Mouse (Mus musculus) myocyte (in vitro differentiated cells): ENCODE results near the gene Olfr1008. TPM values are rescaled to one million over a fixed set of nuclear protein-coding genes. Genes with fewer than 3 reads are reported as not detected.

ENCODE experiments used
- H3K27me3 ChIP-seq: one replicate; pipeline ENCODE4 v1.6.1; 2011; ENCODE audit not compliant: control insufficient read depth, insufficient read depth, insufficient read length
- H3K36me3 ChIP-seq: one replicate; pipeline ENCODE4 v1.6.1; 2011; ENCODE audit not compliant: control insufficient read depth, insufficient read depth
- H3K4me2 ChIP-seq: one replicate; pipeline ENCODE4 v1.6.1; 2011; ENCODE audit warnings: low read depth, control low read depth
- H3K4me3 ChIP-seq: one replicate; pipeline ENCODE4 v1.5.1; 2011; ENCODE audit warnings: mild to moderate bottlenecking, control low read depth, moderate library complexity
- H3K79me2 ChIP-seq: one replicate; pipeline ENCODE4 v1.6.1; 2011; ENCODE audit not compliant: control insufficient read depth, insufficient read depth
- H3ac ChIP-seq: one replicate; pipeline ENCODE4 v1.6.1; 2011; ENCODE audit not compliant: control insufficient read depth, insufficient read length
- CEBPB ChIP-seq: IDR thresholded peaks from 2 replicates; pipeline ENCODE4 v1.6.1; 2011; ENCODE audit warnings: mild to moderate bottlenecking, moderate library complexity; ENCODE audit not compliant: poor library complexity, insufficient read depth, severe bottlenecking
- E2F4 ChIP-seq: IDR thresholded peaks from one replicate; pipeline ENCODE4 v1.6.1; 2011; ENCODE audit warnings: mild to moderate bottlenecking, control low read depth, moderate library complexity; ENCODE audit not compliant: insufficient read depth
- MAX ChIP-seq: IDR thresholded peaks from one replicate; pipeline ENCODE4 v1.6.1; 2011; ENCODE audit warnings: low read depth, mild to moderate bottlenecking, control low read depth
- MYOD1 ChIP-seq, 3 experiments: IDR thresholded peaks; one replicate each; pipeline ENCODE4 v1.6.1; 2011; ENCODE audit warnings: control low read depth in 2 of 3, low read depth in 2 of 3, mild to moderate bottlenecking in 2 of 3, moderate library complexity in 1 of 3; ENCODE audit not compliant: insufficient read length in 2 of 3, control insufficient read depth in 1 of 3
- MYOG ChIP-seq, 3 experiments: IDR thresholded peaks; one replicate each; pipeline ENCODE4 v1.6.1; 2011; ENCODE audit warnings: control low read depth in 2 of 3, low read depth in 2 of 3, mild to moderate bottlenecking in 2 of 3; ENCODE audit not compliant: insufficient read length in 2 of 3, control insufficient read depth in 1 of 3, insufficient read depth in 1 of 3
- POLR2A ChIP-seq: IDR thresholded peaks from one replicate; pipeline ENCODE4 v1.6.1; 2011; ENCODE audit warnings: low read depth, mild to moderate bottlenecking, control low read depth, moderate library complexity; ENCODE audit not compliant: insufficient read length
- POLR2AphosphoS2 ChIP-seq: IDR thresholded peaks from one replicate; pipeline ENCODE4 v1.6.1; 2011; ENCODE audit warnings: low read depth, control low read depth; ENCODE audit not compliant: insufficient read length
- REST ChIP-seq: IDR thresholded peaks from one replicate; pipeline ENCODE4 v1.6.1; 2011; ENCODE audit warnings: mild to moderate bottlenecking, control low read depth, moderate library complexity; ENCODE audit not compliant: insufficient read depth, insufficient read length
- SRF ChIP-seq: IDR thresholded peaks from one replicate; pipeline ENCODE4 v1.6.1; 2011; ENCODE audit warnings: low read depth; ENCODE audit not compliant: control insufficient read depth, insufficient read length
- TCF12 ChIP-seq: IDR thresholded peaks from one replicate; pipeline ENCODE4 v1.6.1; 2011; ENCODE audit warnings: mild to moderate bottlenecking, control low read depth; ENCODE audit not compliant: poor library complexity, insufficient read depth, severe bottlenecking
- TCF3 ChIP-seq: IDR thresholded peaks from one replicate; pipeline ENCODE4 v1.6.1; 2011; ENCODE audit warnings: low read depth, control low read depth; ENCODE audit not compliant: insufficient read length
- USF1 ChIP-seq: IDR thresholded peaks from one replicate; pipeline ENCODE4 v1.6.1; 2011; ENCODE audit warnings: low read depth, mild to moderate bottlenecking, control low read depth, moderate library complexity
- polyA plus RNA-seq: library from polyadenylated mRNA; unstranded; fragments of >200 nt; fragmentation: generic; extraction: Trizol; gene quantifications from one replicate; pipeline ENCODE4 v1.2.1, GENCODE M21; 2012; ENCODE audit warnings: missing spikeins

The Olfr1008 gene
- polyA plus RNA-seq, 1 experiment = not detected

DNA sequence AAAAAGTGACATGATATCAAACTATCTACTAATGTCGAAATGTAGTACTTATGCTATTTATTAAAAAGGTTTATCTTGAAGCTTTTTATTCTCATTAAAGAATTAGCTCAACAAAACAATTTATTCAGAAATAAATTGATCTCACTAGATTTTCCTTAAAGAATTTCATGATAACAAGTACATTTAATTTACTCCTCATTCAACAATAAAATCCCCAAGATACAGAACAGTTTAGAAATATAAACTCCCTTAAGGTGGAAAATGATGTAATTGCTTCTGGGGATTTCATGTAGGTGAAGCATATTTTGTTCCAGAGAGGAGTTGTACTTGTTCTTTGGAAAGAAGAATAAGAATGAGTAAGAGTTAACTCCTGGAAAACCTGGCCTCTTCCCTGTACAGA lies 25.9 kb downstream of the Olfr1008 start, which contains the start of gene Olfr1009:
TSS of gene Olfr1009 (plus strand) at position 301 of the 400 bp plus-strand sequence.
- H3K79me2 ChIP-seq = no peaks in the 10 kb centered on the region
- H3ac ChIP-seq = no peak within 1 kb of the TSS
- H3K4me2 ChIP-seq = no peak within 1 kb of the TSS
- no peaks in the 10 kb centered on the region for H3K27me3 ChIP-seq
- H3K4me3 ChIP-seq = no peak within 1 kb of the TSS
- TF ChIP-seq SRF (no peak), E2F4 (no peak), CEBPB (no peak), REST (no peak), TCF12 (no peak), USF1 (no peak), MYOD1 (IDR thresholded peaks at IDR 0.05; ENCODE audit: control insufficient read depth in 1 of 3, insufficient read length in 2 of 3, low read depth in 2 of 3) (no peak), POLR2A (no peak), MAX (no peak), MYOG (IDR thresholded peaks at IDR 0.05; ENCODE audit: control insufficient read depth in 1 of 3, insufficient read depth in 1 of 3, insufficient read length in 2 of 3, low read depth in 2 of 3) (no peak), TCF3 (no peak), POLR2AphosphoS2 (no peak)
- H3K36me3 ChIP-seq = no peaks in the 10 kb centered on the region

DNA sequence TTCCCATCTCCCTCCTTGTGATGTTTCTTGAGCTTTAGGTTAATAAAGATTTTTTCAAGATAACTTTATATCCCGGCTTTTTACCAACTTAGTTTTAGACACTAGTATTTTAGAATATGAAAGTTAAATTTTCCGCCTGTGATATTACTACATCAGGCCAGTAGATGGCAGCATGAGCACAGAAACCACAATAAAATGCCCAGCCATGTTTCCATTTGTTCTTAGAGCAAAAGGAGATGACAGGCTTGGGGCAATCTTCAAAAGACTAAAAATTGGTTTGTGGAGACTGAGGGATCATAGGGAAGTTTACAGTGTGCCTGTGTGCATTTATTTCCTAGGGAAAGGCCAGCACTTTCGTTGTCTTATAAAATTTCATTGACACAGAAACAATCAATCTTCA lies 36.6 kb downstream of the Olfr1008 start:
- TF ChIP-seq MAX (no peak), MYOD1 (IDR thresholded peaks at IDR 0.05; ENCODE audit: control insufficient read depth in 1 of 3, insufficient read length in 2 of 3, low read depth in 2 of 3) (no peak), POLR2AphosphoS2 (no peak), USF1 (no peak), E2F4 (no peak)
- Histone ChIP-seq H3ac (no peak overlapping the region), H3K4me3 (no peak overlapping the region), H3K4me2 (peak overlapping the region; percentile 59), H3K36me3 (no peaks in the 10 kb centered on the region), H3K79me2 (no peaks in the 10 kb centered on the region), H3K27me3 (no peaks in the 10 kb centered on the region)

Other genes starting within 250 kb of the Olfr1008 start
- not detected for gene Olfr995, start 245.8 kb upstream of the Olfr1008 start, polyA plus RNA-seq
- not detected for gene 4833423E24Rik, start 170.4 kb upstream of the Olfr1008 start, polyA plus RNA-seq
- not detected for gene Olfr996, start 110.2 kb upstream of the Olfr1008 start, polyA plus RNA-seq
- gene Olfr998, start 100.5 kb upstream of the Olfr1008 start, polyA plus RNA-seq = not detected
- gene Olfr1000, start 77.5 kb upstream of the Olfr1008 start, polyA plus RNA-seq = not detected
- not detected for gene Olfr1002, start 38.7 kb upstream of the Olfr1008 start, polyA plus RNA-seq
- gene Olfr154, start 25.0 kb upstream of the Olfr1008 start, polyA plus RNA-seq = not detected
- not detected for gene Olfr1006, start 10.7 kb upstream of the Olfr1008 start, polyA plus RNA-seq
- not detected for gene Olfr1009, start 26.0 kb downstream of the Olfr1008 start, polyA plus RNA-seq
- not detected for gene Olfr1012, start 73.3 kb downstream of the Olfr1008 start, polyA plus RNA-seq
- not detected for gene Olfr1013, start 77.7 kb downstream of the Olfr1008 start, polyA plus RNA-seq
- gene Olfr1014, start 83.3 kb downstream of the Olfr1008 start, polyA plus RNA-seq = not detected
- not detected for gene Olfr1015, start 92.6 kb downstream of the Olfr1008 start, polyA plus RNA-seq
- gene Olfr1016, start 113.1 kb downstream of the Olfr1008 start, polyA plus RNA-seq = not detected
- not detected for gene Olfr1018, start 129.0 kb downstream of the Olfr1008 start, polyA plus RNA-seq
- not detected for gene Olfr1019, start 156.1 kb downstream of the Olfr1008 start, polyA plus RNA-seq
- gene Olfr1020, start 157.6 kb downstream of the Olfr1008 start, polyA plus RNA-seq = not detected
- gene Olfr1022, start 179.2 kb downstream of the Olfr1008 start, polyA plus RNA-seq = not detected
- not detected for gene Olfr1023, start 196.2 kb downstream of the Olfr1008 start, polyA plus RNA-seq
- gene Olfr1024, start 215.6 kb downstream of the Olfr1008 start, polyA plus RNA-seq = not detected
- gene Olfr1025-ps1, start 225.8 kb downstream of the Olfr1008 start, polyA plus RNA-seq = not detected
- gene Olfr1026, start 232.1 kb downstream of the Olfr1008 start, polyA plus RNA-seq = not detected